In genomic region chr9:62340301-62341122, GRCm38 (mm10) we compare ENCODE assay signal across 9 mouse cellular contexts. TPM values are rescaled to one million over a fixed set of nuclear protein-coding genes. Genes with fewer than 3 reads are reported as not detected.
DNase-seq lines count a peak whose midpoint lies in the region; ATAC-seq and TF ChIP-seq lines count a peak whose summit lies in the region.
"Had no signal": no experiment of that assay in that cellular context is flagged by ENCODE, and none has a peak within 500 bp of the region (broad histone marks: within the 10 kb centered on the region; RNA-seq: fewer than 3 reads in every experiment).

No protein-coding gene starts in this region.

- no peaks in the 10 kb centered on the region for H3K9me3 ChIP-seq in kidney, postnatal 0 days (replicated peaks; ENCODE audit: low read length)
- H3K9me3 ChIP-seq in hindbrain, embryonic 11.5 days (ENCODE audit: control insufficient read depth, low read length): no peaks in the 10 kb centered on the region
- no peaks in the 10 kb centered on the region for H3K9me3 ChIP-seq in midbrain, embryonic 14.5 days (ENCODE audit: control insufficient read depth, low read length)

- no peaks in the 10 kb centered on the region for H3K27me3 ChIP-seq in kidney, postnatal 0 days (ENCODE audit: insufficient read depth, low read length)
- H3K27me3 ChIP-seq in hindbrain, embryonic 11.5 days (ENCODE audit: control insufficient read depth, insufficient read depth, low read length): no peaks in the 10 kb centered on the region
- H3K27me3 ChIP-seq in midbrain, embryonic 14.5 days (ENCODE audit: control insufficient read depth, insufficient read depth, low read length): no peaks in the 10 kb centered on the region

- 1% methylated on average over 48 of the region's 48 CpGs for WGBS in kidney, postnatal 0 days
- WGBS in hindbrain, embryonic 11.5 days: under 1% methylated on average over 43 of the region's 48 CpGs
- under 1% methylated on average over 46 of the region's 48 CpGs for WGBS in midbrain, embryonic 14.5 days

- peak overlapping the region; percentile 60; the same call in 1 of the 2 replicates for H3K27ac ChIP-seq in kidney, postnatal 0 days
- H3K27ac ChIP-seq in hindbrain, embryonic 11.5 days (ENCODE audit: low read depth, low read length): peak overlapping the region; percentile 58
- H3K27ac ChIP-seq in midbrain, embryonic 14.5 days (replicated peaks; ENCODE audit: low read depth, low read length): peak overlapping the region; percentile 92

- DNase-seq in kidney, postnatal 0 days (ENCODE audit: low spot score): no peak
- DNase-seq in kidney, postnatal 25 days: no peak
- peak; percentile 41 for DNase-seq in brain, adult 2 months (ENCODE audit: low read depth, low spot score)
- DNase-seq in hindbrain, embryonic 11.5 days (ENCODE audit: low spot score): peak; percentile 37
- no peak for DNase-seq in midbrain, embryonic 14.5 days
- no peak for DNase-seq in gastrocnemius, postnatal 10 days
- no peak for DNase-seq in ovary, postnatal 36 days (ENCODE audit: low spot score)
- DNase-seq in adrenal gland, adult 18-20 months (ENCODE audit: low spot score in 2 of 2): no peak

- H3K4me1 ChIP-seq in kidney, postnatal 0 days (replicated peaks; ENCODE audit: insufficient read depth, low read length): 0 out of 2 replicates have a peak, but pooled peaks cover 10% of the 10 kb centered on the region
- H3K4me1 ChIP-seq in hindbrain, embryonic 11.5 days (replicated peaks; ENCODE audit: control insufficient read depth, insufficient read depth, low read length): 0 out of 2 replicates have a peak, but pooled peaks cover 6% of the 10 kb centered on the region
- peaks cover 14% of the 10 kb centered on the region for H3K4me1 ChIP-seq in midbrain, embryonic 14.5 days (ENCODE audit: control insufficient read depth, insufficient read depth, low read length)

- H3K4me3 ChIP-seq in kidney, postnatal 0 days (replicated peaks; ENCODE audit: low read depth, low read length): peak overlapping the region; percentile 94
- peak overlapping the region; percentile 78 for H3K4me3 ChIP-seq in hindbrain, embryonic 11.5 days (ENCODE audit: low read depth, low read length)
- peak overlapping the region; percentile 85 for H3K4me3 ChIP-seq in midbrain, embryonic 14.5 days (replicated peaks; ENCODE audit: low read depth, low read length)

- peak overlapping the region; percentile 68 for H3K9ac ChIP-seq in kidney, postnatal 0 days (ENCODE audit: low read depth, low read length)
- H3K9ac ChIP-seq in hindbrain, embryonic 11.5 days (ENCODE audit: low read depth, low read length): peak overlapping the region; percentile 82
- peak overlapping the region; percentile 86 for H3K9ac ChIP-seq in midbrain, embryonic 14.5 days (replicated peaks; ENCODE audit: low read length)

- ATAC-seq in kidney, postnatal 0 days (replicated peaks; ENCODE audit: low FRiP score, low read depth): peak; percentile 10
- peak; percentile 56 for ATAC-seq in hindbrain, embryonic 11.5 days (ENCODE audit: low FRiP score)
- peak; percentile 38 for ATAC-seq in midbrain, embryonic 14.5 days (ENCODE audit: low FRiP score, low TSS enrichment)

- no peak for TF ChIP-seq CTCF in kidney, postnatal 0 days (IDR thresholded peaks at IDR 0.05; ENCODE audit: low read depth)

- peak overlapping the region; percentile 92 for H3K4me2 ChIP-seq in kidney, postnatal 0 days (ENCODE audit: low read length)
- peak overlapping the region; percentile 76 for H3K4me2 ChIP-seq in hindbrain, embryonic 11.5 days (replicated peaks; ENCODE audit: low read depth, low read length)
- H3K4me2 ChIP-seq in midbrain, embryonic 14.5 days (ENCODE audit: low read length): peak overlapping the region; percentile 76

- H3K36me3 ChIP-seq in kidney, postnatal 0 days (ENCODE audit: insufficient read depth, low read length): no peaks in the 10 kb centered on the region
- H3K36me3 ChIP-seq in hindbrain, embryonic 11.5 days (ENCODE audit: control insufficient read depth, insufficient read depth, low read length): no peaks in the 10 kb centered on the region
- H3K36me3 ChIP-seq in midbrain, embryonic 14.5 days (ENCODE audit: control insufficient read depth, insufficient read depth, low read length): no peaks in the 10 kb centered on the region

RNA-seq across cellular contexts. Expression of gene Anp32a, which starts 0.6 kb away (rescaled TPM):
- 139 and 166 TPM in 2 replicates for polyA plus RNA-seq in kidney, postnatal 0 days (2015; fragmentation: Nextera tagmentation; extraction: Ambion mirVana)
- 220 and 221 TPM in 2 replicates for polyA plus RNA-seq in hindbrain, embryonic 11.5 days (2014; fragmentation: Nextera tagmentation; extraction: Ambion mirVana)
- 81.0 and 82.1 TPM in 2 replicates for polyA plus RNA-seq in midbrain, embryonic 14.5 days (2014; fragmentation: Nextera tagmentation; extraction: Ambion mirVana)
- total RNA-seq in gastrocnemius, postnatal 10 days (2021): 10 to 100 TPM; 85.7 to 96.6 TPM
- total RNA-seq in adrenal gland, adult 18-20 months (2021): 100 to 1,000 TPM; 275 to 337 TPM

RNA-seq across cellular contexts. Expression of gene Spesp1, which starts 58.5 kb away (rescaled TPM):
- not detected in 2 replicates for polyA plus RNA-seq in kidney, postnatal 0 days (2015; fragmentation: Nextera tagmentation; extraction: Ambion mirVana)
- polyA plus RNA-seq in hindbrain, embryonic 11.5 days (2014; fragmentation: Nextera tagmentation; extraction: Ambion mirVana): not detected in 2 replicates
- polyA plus RNA-seq in midbrain, embryonic 14.5 days (2014; fragmentation: Nextera tagmentation; extraction: Ambion mirVana): not detected in 2 replicates
- not detected for total RNA-seq in gastrocnemius, postnatal 10 days (2021)
- total RNA-seq in adrenal gland, adult 18-20 months (2021): not detected
- total RNA-seq: common myeloid progenitor, adult 5-6 weeks had no signal

Comparison
In these comparisons a context has a peak if more than half of its experiments do, and no peak if none do; other contexts are left out.
1. DNase-seq: peak in brain, adult 2 months (single experiment) and hindbrain, embryonic 11.5 days (single experiment); none in kidney, postnatal 0 days (single experiment), kidney, postnatal 25 days (0 of 2), midbrain, embryonic 14.5 days (single experiment), gastrocnemius, postnatal 10 days (single experiment), ovary, postnatal 36 days (single experiment) and adrenal gland, adult 18-20 months (0 of 2).
2. Peak in every context shown above with its lines, with median percentiles within 50 percentile points of each other: ATAC-seq, H3K27ac ChIP-seq, H3K4me2 ChIP-seq, H3K4me3 ChIP-seq and H3K9ac ChIP-seq.